Mouse (Mus musculus) liver, embryonic 12.5 days (tissue): ENCODE results near the gene Lrg1. TPM values are rescaled to one million over a fixed set of nuclear protein-coding genes. Genes with fewer than 3 reads are reported as not detected.

Experiments used
- ATAC-seq: fragments of 200-750 bp; cut with Nextera tagmentation; 2 replicates; pipeline ENCODE4 v1.8.0; 2017; ENCODE audit warnings: moderate number of reproducible peaks, mild to moderate bottlenecking, moderate library complexity
- H3K27ac ChIP-seq: fragments of 300-500 bp; sonication (generic); 2 replicates; pipeline ENCODE4 v1.5.1; 2016; ENCODE audit warnings: mild to moderate bottlenecking
- H3K27me3 ChIP-seq: fragments of 300-500 bp; sonication (generic); replicated peaks from 2 replicates; pipeline ENCODE4 v1.6.1; 2016; ENCODE audit warnings: mild to moderate bottlenecking, moderate library complexity
- H3K36me3 ChIP-seq: fragments of 300-500 bp; sonication (generic); 2 replicates; pipeline ENCODE4 v1.6.1; 2016; ENCODE audit warnings: mild to moderate bottlenecking, moderate library complexity
- H3K4me1 ChIP-seq: fragments of 300-500 bp; sonication (generic); 2 replicates; pipeline ENCODE4 v1.6.1; 2016
- H3K4me2 ChIP-seq: fragments of 300-500 bp; sonication (generic); 2 replicates; pipeline ENCODE4 v1.6.1; 2016; ENCODE audit warnings: mild to moderate bottlenecking, moderate library complexity
- H3K4me3 ChIP-seq: fragments of 300-500 bp; sonication (generic); 2 replicates; pipeline ENCODE4 v1.5.1; 2016; ENCODE audit warnings: mild to moderate bottlenecking, moderate library complexity
- H3K9ac ChIP-seq: fragments of 300-500 bp; sonication (generic); 2 replicates; pipeline ENCODE4 v1.6.1; 2016; ENCODE audit warnings: mild to moderate bottlenecking, moderate library complexity
- H3K9me3 ChIP-seq: fragments of 300-500 bp; sonication (generic); replicated peaks from 2 replicates; pipeline ENCODE4 v1.6.1; 2016; ENCODE audit warnings: mild to moderate bottlenecking, moderate library complexity
- WGBS: fragments of 180-500 bp; shearing (Covaris S2); methylation state at CpG from one replicate; pipeline ENCODE4 v1.1.7; 2016; ENCODE audit not compliant: insufficient replicate concordance; 5-methylcytosine and 5-hydroxymethylcytosine counted together
- polyA plus RNA-seq: library from polyadenylated mRNA; unstranded; fragments of >200 nt; fragmentation: Nextera tagmentation; extraction: Ambion mirVana; gene quantifications from 2 replicates; pipeline ENCODE4 v1.2.1, GENCODE M21; 2016

Lrg1 gene
- polyA plus RNA-seq, 1 experiment from 2014 or later, result 0.27 TPM

GRCm38 (mm10) chr17:56148790-56149618 lies 27.2 kb upstream of the Lrg1 start:
- no peaks in the 10 kb centered on the region for H3K9me3 ChIP-seq
- 4% methylated on average over 30 of the region's 30 CpGs for WGBS
- no peak overlapping the region for H3K27ac ChIP-seq
- H3K9ac ChIP-seq, result no peak overlapping the region
- H3K4me3 ChIP-seq, result no peak overlapping the region; the same call in 1 of the 2 replicates
- H3K4me1 ChIP-seq, result no peaks in the 10 kb centered on the region; the same call in 1 of the 2 replicates
- no peak for ATAC-seq
- no peaks in the 10 kb centered on the region for H3K36me3 ChIP-seq
- H3K4me2 ChIP-seq, result peak overlapping the region; percentile 19; the same call in 1 of the 2 replicates
- H3K27me3 ChIP-seq, result peaks cover 89% of the 10 kb centered on the region

GRCm38 (mm10) chr17:56148280-56148679 lies 26.5 kb upstream of the Lrg1 start:
- Histone ChIP-seq H3K4me3 (no peak overlapping the region), H3K4me1 (no peaks in the 10 kb centered on the region; the same call in 1 of the 2 replicates), H3K4me2 (no peak overlapping the region), H3K9me3 (no peaks in the 10 kb centered on the region), H3K9ac (no peak overlapping the region), H3K27ac (no peak overlapping the region), H3K27me3 (peaks cover 89% of the 10 kb centered on the region), H3K36me3 (no peaks in the 10 kb centered on the region)
- 19% methylated on average over 9 of the region's 9 CpGs for WGBS
- no peak for ATAC-seq

GRCm38 (mm10) chr17:56147420-56147819 lies 25.6 kb upstream of the Lrg1 start:
- no peak overlapping the region for H3K4me2 ChIP-seq
- 57% methylated on average over 12 of the region's 12 CpGs for WGBS
- H3K9ac ChIP-seq, result no peak overlapping the region
- H3K27ac ChIP-seq, result no peak overlapping the region
- no peaks in the 10 kb centered on the region for H3K36me3 ChIP-seq
- peaks cover 1% of the 10 kb centered on the region for H3K4me1 ChIP-seq
- no peaks in the 10 kb centered on the region for H3K9me3 ChIP-seq
- H3K27me3 ChIP-seq, result peaks cover 92% of the 10 kb centered on the region
- ATAC-seq, result no peak
- no peak overlapping the region for H3K4me3 ChIP-seq

GRCm38 (mm10) chr17:56146131-56146530 lies 24.3 kb upstream of the Lrg1 start:
- Histone ChIP-seq H3K4me2 (no peak overlapping the region), H3K9me3 (no peaks in the 10 kb centered on the region), H3K4me1 (peaks cover 14% of the 10 kb centered on the region), H3K27ac (no peak overlapping the region), H3K27me3 (peaks cover 100% of the 10 kb centered on the region), H3K4me3 (no peak overlapping the region), H3K9ac (no peak overlapping the region), H3K36me3 (no peaks in the 10 kb centered on the region)
- no peak for ATAC-seq
- 25% methylated on average over 9 of the region's 9 CpGs for WGBS

- ATAC-seq, result no peak
- no peak overlapping the region for H3K4me3 ChIP-seq
- no peaks in the 10 kb centered on the region for H3K9me3 ChIP-seq
- no peak overlapping the region for H3K27ac ChIP-seq
- 61% methylated on average over 9 of the region's 9 CpGs for WGBS
- peaks cover 26% of the 10 kb centered on the region for H3K4me1 ChIP-seq
- H3K36me3 ChIP-seq, result no peaks in the 10 kb centered on the region
- no peak overlapping the region for H3K4me2 ChIP-seq
- H3K9ac ChIP-seq, result no peak overlapping the region
- peaks cover 100% of the 10 kb centered on the region for H3K27me3 ChIP-seq
These were observed 22.7 kb upstream of the Lrg1 start for GRCm38 (mm10) chr17:56144546-56144945.

GRCm38 (mm10) chr17:56141702-56142605 lies 20.2 kb upstream of the Lrg1 start:
- 4% methylated on average over 40 of the region's 47 CpGs for WGBS
- Histone ChIP-seq H3K36me3 (no peaks in the 10 kb centered on the region), H3K9me3 (no peaks in the 10 kb centered on the region), H3K27ac (no peak overlapping the region), H3K9ac (no peak overlapping the region), H3K4me3 (peak overlapping the region; percentile 33; the same call in 1 of the 2 replicates), H3K4me2 (peak overlapping the region; percentile 62), H3K27me3 (peaks cover 100% of the 10 kb centered on the region), H3K4me1 (peaks cover 40% of the 10 kb centered on the region)
- ATAC-seq, result no peak; the same call in 1 of the 2 replicates

GRCm38 (mm10) chr17:56139858-56140595 lies 18.2 kb upstream of the Lrg1 start, which contains the start of gene Sema6b:
TSS of gene Sema6b (minus strand) at chr17:56140343.
- Histone ChIP-seq H3K4me1 (peaks cover 43% of the 10 kb centered on the region), H3K27ac (no peak within 1 kb of the TSS), H3K9me3 (no peaks in the 10 kb centered on the region), H3K4me3 (peak within 1 kb of the TSS; percentile 62), H3K27me3 (peaks cover 86% of the 10 kb centered on the region), H3K9ac (peak within 1 kb of the TSS; percentile 46), H3K36me3 (no peaks in the 10 kb centered on the region), H3K4me2 (peak within 1 kb of the TSS; percentile 90)
- ATAC-seq, result peak; percentile 19; the same call in 1 of the 2 replicates
- 1% methylated on average over 78 of the region's 79 CpGs for WGBS

GRCm38 (mm10) chr17:56139355-56139754 lies 17.6 kb upstream of the Lrg1 start:
- WGBS, result 7% methylated on average over 21 of the region's 21 CpGs
- Histone ChIP-seq H3K27ac (no peak overlapping the region), H3K4me1 (peaks cover 50% of the 10 kb centered on the region), H3K27me3 (peaks cover 79% of the 10 kb centered on the region), H3K9ac (peak overlapping the region; percentile 46), H3K36me3 (no peaks in the 10 kb centered on the region), H3K4me2 (peak overlapping the region; percentile 90), H3K9me3 (no peaks in the 10 kb centered on the region), H3K4me3 (peak overlapping the region; percentile 62)
- no peak for ATAC-seq

- H3K9ac ChIP-seq, result no peak overlapping the region
- peaks cover 63% of the 10 kb centered on the region for H3K4me1 ChIP-seq
- H3K36me3 ChIP-seq, result no peaks in the 10 kb centered on the region
- no peak for ATAC-seq
- no peak overlapping the region for H3K27ac ChIP-seq
- 25% methylated on average over 25 of the region's 25 CpGs for WGBS
- H3K9me3 ChIP-seq, result no peaks in the 10 kb centered on the region
- peak overlapping the region; percentile 13; the same call in 1 of the 2 replicates for H3K4me2 ChIP-seq
- no peak overlapping the region for H3K4me3 ChIP-seq
- H3K27me3 ChIP-seq, result peaks cover 66% of the 10 kb centered on the region
These were observed 16.2 kb upstream of the Lrg1 start for GRCm38 (mm10) chr17:56137839-56138613.

- Histone ChIP-seq H3K4me3 (no peak overlapping the region), H3K27me3 (peaks cover 51% of the 10 kb centered on the region), H3K4me1 (peaks cover 59% of the 10 kb centered on the region), H3K9me3 (no peaks in the 10 kb centered on the region), H3K9ac (no peak overlapping the region), H3K4me2 (no peak overlapping the region), H3K27ac (no peak overlapping the region), H3K36me3 (no peaks in the 10 kb centered on the region)
- ATAC-seq, result no peak
- 55% methylated on average over 7 of the region's 7 CpGs for WGBS
These were observed 14.8 kb upstream of the Lrg1 start for GRCm38 (mm10) chr17:56136558-56136957.
